Mouse (Mus musculus) MEL (cell line): ENCODE data around the gene Gm8206. TPM values are rescaled to one million over a fixed set of nuclear protein-coding genes. Genes with fewer than 3 reads are reported as not detected.
"Not testable (repeated sequence)": the region's sequence is repeated elsewhere in the genome, so short reads cannot be mapped to it uniquely, and the experiment has no call there.

Experiments used
- DNase-seq: peaks from one replicate; pipeline ENCODE4 v3.0.0; 2011; ENCODE audit warnings: low read depth, low spot score
- H3K27ac ChIP-seq: 2 replicates; pipeline ENCODE4 v1.5.1; 2012; ENCODE audit warnings: low read depth, mild to moderate bottlenecking, control low read depth, low read length, moderate library complexity; ENCODE audit not compliant: control insufficient read depth
- H3K27me3 ChIP-seq, 2 experiments: fragments of 150-350 bp in 1 of 2; sonication (generic) in 1 of 2; 2 replicates each; pipeline ENCODE4 v1.6.1; 2012; ENCODE audit warnings: low read length in 2 of 2, mild to moderate bottlenecking in 2 of 2, improper control_type of control experiment in 1 of 2, moderate library complexity in 1 of 2; ENCODE audit not compliant: insufficient read depth in 2 of 2, control insufficient read depth in 1 of 2
- H3K36me3 ChIP-seq, 2 experiments: 2 replicates each; pipeline ENCODE4 v1.6.1; 2012 to 2014; ENCODE audit warnings: low read length in 2 of 2, improper control_type of control experiment in 1 of 2, inconsistent platforms in 1 of 2, mild to moderate bottlenecking in 1 of 2; ENCODE audit not compliant: insufficient read depth in 2 of 2, control insufficient read depth in 1 of 2
- H3K4me1 ChIP-seq, 2 experiments: fragments of 150-350 bp in 1 of 2; sonication (generic) in 1 of 2; 2 replicates each; pipeline ENCODE4 v1.6.1; 2012; ENCODE audit warnings: low read length in 2 of 2, improper control_type of control experiment in 1 of 2, mild to moderate bottlenecking in 1 of 2; ENCODE audit not compliant: insufficient read depth in 2 of 2, control insufficient read depth in 1 of 2
- H3K4me3 ChIP-seq, 2 experiments: fragments of 150-350 bp in 1 of 2; sonication (generic) in 1 of 2; 2 replicates each; pipeline ENCODE4 v1.5.1; 2012; ENCODE audit warnings: low read depth in 2 of 2, low read length in 2 of 2, mild to moderate bottlenecking in 2 of 2, moderate library complexity in 2 of 2, control low read depth in 1 of 2, improper control_type of control experiment in 1 of 2; ENCODE audit not compliant: control insufficient read depth in 1 of 2, insufficient read depth in 1 of 2
- H3K79me2 ChIP-seq: 2 replicates; pipeline ENCODE4 v1.6.1; 2012; ENCODE audit warnings: mild to moderate bottlenecking, low read length, moderate library complexity; ENCODE audit not compliant: control insufficient read depth, poor library complexity, insufficient read depth
- H3K9ac ChIP-seq: 2 replicates; pipeline ENCODE4 v1.6.1; 2012; ENCODE audit warnings: low read depth, mild to moderate bottlenecking, control low read depth, low read length, moderate library complexity; ENCODE audit not compliant: control insufficient read depth, poor library complexity, severe bottlenecking
- H3K9me3 ChIP-seq: fragments of 150-350 bp; sonication (generic); replicated peaks from 2 replicates; pipeline ENCODE4 v1.6.1; 2012; ENCODE audit warnings: mild to moderate bottlenecking, low read length, improper control_type of control experiment, moderate library complexity; ENCODE audit not compliant: insufficient read depth
- polyA plus RNA-seq, 2 experiments: library from polyadenylated mRNA; stranded (reverse) in 1 of 2; unstranded in 1 of 2; fragments of >175 nt in 1 of 2; fragments of >200 nt in 1 of 2; gene quantifications; 2 replicates each; pipeline versions ENCODE4 v1.2.1 to v1.2.4; 2012; ENCODE audit warnings: low replicate concordance in 2 of 2, low read depth in 1 of 2; ENCODE audit not compliant: insufficient read length in 2 of 2, insufficient read depth in 1 of 2, missing spikeins in 1 of 2
- total RNA-seq: library from RNA; depleted of rRNA; stranded (reverse); fragments of 300-350 nt; gene quantifications from 2 replicates; pipeline ENCODE4 v1.2.3, GENCODE M21; 2012; rRNA removed

Gm8206 gene
- not detected in 2 replicates for total RNA-seq
- not detected for polyA plus RNA-seq

GRCm38 (mm10) chr14:6093842-6094241 is at the start of gene Gm8206:
Gene Gm8206 (minus strand): TSS chr14:6093942.
- not testable (repeated sequence) for H3K4me3 ChIP-seq, DNase-seq, H3K79me2 ChIP-seq, H3K27me3 ChIP-seq, H3K36me3 ChIP-seq, H3K9me3 ChIP-seq, H3K27ac ChIP-seq, H3K4me1 ChIP-seq, H3K9ac ChIP-seq

GRCm38 (mm10) chr14:6125707-6126106 is 32.0 kb upstream of the Gm8206 start, which contains the start of gene Gm3476:
Gene Gm3476 (minus strand): TSS chr14:6125807.
- H3K9me3 ChIP-seq, H3K9ac ChIP-seq, H3K27ac ChIP-seq, DNase-seq, H3K27me3 ChIP-seq, H3K79me2 ChIP-seq, H3K4me1 ChIP-seq, H3K36me3 ChIP-seq, H3K4me3 ChIP-seq: not testable (repeated sequence)

- DNase-seq, H3K4me3 ChIP-seq: not testable (repeated sequence)
Observed at GRCm38 (mm10) chr14:6108272-6108925, 14.7 kb upstream of the Gm8206 start, which contains the start of gene Gm3468. Gene Gm3468 (minus strand): TSS chr14:6108665.

GRCm38 (mm10) chr14:6107500-6107899 is 13.8 kb upstream of the Gm8206 start:
- H3K79me2 ChIP-seq, H3K36me3 ChIP-seq, H3K27me3 ChIP-seq, DNase-seq, H3K9me3 ChIP-seq, H3K9ac ChIP-seq, H3K4me3 ChIP-seq, H3K27ac ChIP-seq, H3K4me1 ChIP-seq: not testable (repeated sequence)

More at GRCm38 (mm10) chr14:6108272-6108925, 14.7 kb upstream of the Gm8206 start, which contains the start of gene Gm3468:
- H3K9ac ChIP-seq, H3K79me2 ChIP-seq, H3K36me3 ChIP-seq, H3K27ac ChIP-seq, H3K9me3 ChIP-seq, H3K27me3 ChIP-seq, H3K4me1 ChIP-seq: not testable (repeated sequence)

GRCm38 (mm10) chr14:6058167-6058566 is 35.6 kb downstream of the Gm8206 start, which contains the start of gene Gm6337:
Gene Gm6337 (minus strand): TSS chr14:6058267.
- H3K9me3 ChIP-seq, H3K27me3 ChIP-seq, H3K36me3 ChIP-seq, H3K4me3 ChIP-seq, H3K9ac ChIP-seq, H3K79me2 ChIP-seq, DNase-seq, H3K27ac ChIP-seq, H3K4me1 ChIP-seq: not testable (repeated sequence)

- not testable (repeated sequence) for H3K36me3 ChIP-seq, H3K4me1 ChIP-seq, H3K4me3 ChIP-seq, H3K9me3 ChIP-seq, H3K27me3 ChIP-seq, H3K27ac ChIP-seq, DNase-seq, H3K9ac ChIP-seq, H3K79me2 ChIP-seq
Observed at GRCm38 (mm10) chr14:5987136-5987535, 106.6 kb downstream of the Gm8206 start.

- not testable (repeated sequence) for DNase-seq, H3K4me3 ChIP-seq, H3K9me3 ChIP-seq, H3K4me1 ChIP-seq, H3K9ac ChIP-seq, H3K27ac ChIP-seq, H3K79me2 ChIP-seq, H3K36me3 ChIP-seq, H3K27me3 ChIP-seq
Observed at GRCm38 (mm10) chr14:5979037-5979436, 114.7 kb downstream of the Gm8206 start, which contains the start of gene Gm3453. Gene Gm3453 (minus strand): TSS chr14:5979137.
